Mouse (Mus musculus): Measurements from ENCODE around the gene Rlbp1.

Rlbp1 gene

DNA sequence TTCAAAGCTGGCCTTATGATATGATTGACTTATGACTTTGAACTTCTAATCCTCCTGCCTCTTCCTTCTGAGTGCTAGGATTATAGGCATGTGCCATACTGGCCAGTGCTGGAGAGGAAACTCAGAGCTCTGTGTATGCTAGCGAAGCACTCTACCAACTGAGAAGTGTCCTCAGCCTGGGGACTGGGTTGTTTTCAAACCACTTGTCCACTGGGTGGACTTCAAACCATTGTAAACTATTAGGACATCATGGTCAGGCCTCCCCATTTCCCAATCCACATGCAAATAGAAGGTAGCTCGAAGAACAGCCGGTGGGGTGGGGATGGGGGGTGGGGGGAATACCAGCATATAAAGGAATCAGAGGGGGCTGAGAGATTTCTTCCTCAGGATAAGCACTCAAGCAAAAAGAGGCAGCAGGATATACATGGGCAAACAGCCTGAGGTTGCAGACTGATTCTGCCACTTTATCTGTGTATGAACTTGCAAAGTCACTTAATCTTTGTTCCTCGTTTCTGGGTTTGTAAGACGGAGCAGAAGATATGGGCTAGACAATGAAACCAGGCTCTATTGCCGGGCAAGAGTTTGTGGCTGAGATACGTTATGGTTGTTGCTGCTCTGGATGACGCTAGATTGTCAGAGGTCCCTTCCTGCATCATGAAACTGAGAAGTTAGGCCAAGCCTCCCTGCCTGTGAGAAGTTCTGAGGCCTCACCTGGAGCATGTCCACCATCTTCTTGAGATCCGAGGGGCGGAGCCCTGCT lies 10.2 kb downstream of the Rlbp1 start:
- DNase-seq (ENCODE audit: low spot score) = no peak

- DNase-seq (ENCODE audit: low spot score) = no peak
Observed at GRCm38 (mm10) chr7:79375594-79375993, 11.3 kb downstream of the Rlbp1 start.

DNA sequence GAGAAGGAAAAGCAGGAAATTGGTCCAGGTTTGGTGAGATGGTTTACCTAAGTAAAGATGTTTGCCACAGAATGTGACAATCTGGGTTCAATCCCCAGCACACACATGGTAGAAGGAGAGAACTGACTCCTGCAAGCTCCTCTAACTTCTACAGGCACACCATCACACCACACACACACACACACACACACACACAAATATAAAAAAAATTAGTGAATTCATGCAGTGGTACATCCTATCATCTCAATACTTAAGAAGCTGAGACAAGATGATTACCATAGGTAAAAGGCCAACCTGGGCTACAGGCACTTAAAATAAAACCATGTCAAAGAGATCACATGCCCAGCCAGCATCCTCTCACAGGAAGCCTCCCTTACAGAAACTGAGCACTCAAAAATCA lies 12.8 kb downstream of the Rlbp1 start:
- DNase-seq (ENCODE audit: low spot score) = no peak

DNA sequence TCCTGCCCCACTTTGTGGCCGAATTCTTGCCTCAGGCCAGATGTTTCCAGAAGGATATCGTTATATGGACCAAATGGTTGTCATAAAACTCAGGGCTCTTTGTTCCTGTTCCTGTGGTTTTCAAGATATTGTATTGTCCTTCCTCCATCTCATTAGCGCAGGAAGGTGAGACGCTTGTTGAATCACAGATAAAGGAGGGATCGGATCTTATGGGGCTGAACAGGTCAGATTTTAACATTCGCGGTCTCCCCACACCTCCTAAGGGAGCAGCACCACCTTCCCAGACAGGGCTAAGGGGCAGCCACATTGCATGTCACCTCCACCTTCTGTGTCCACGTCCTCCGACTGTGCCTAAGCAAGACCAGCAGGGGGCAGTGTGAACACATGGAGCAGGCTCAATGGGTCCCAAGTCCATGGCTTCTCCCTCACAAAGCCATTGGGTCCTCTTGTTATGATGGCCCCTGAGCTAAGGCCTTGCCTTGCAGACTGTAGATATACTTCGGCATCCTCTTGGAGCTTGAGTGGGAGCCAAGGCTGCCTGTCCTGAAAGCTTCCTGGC lies 15.4 kb downstream of the Rlbp1 start:
- peak; percentile 91 for DNase-seq (ENCODE audit: low spot score)

DNA sequence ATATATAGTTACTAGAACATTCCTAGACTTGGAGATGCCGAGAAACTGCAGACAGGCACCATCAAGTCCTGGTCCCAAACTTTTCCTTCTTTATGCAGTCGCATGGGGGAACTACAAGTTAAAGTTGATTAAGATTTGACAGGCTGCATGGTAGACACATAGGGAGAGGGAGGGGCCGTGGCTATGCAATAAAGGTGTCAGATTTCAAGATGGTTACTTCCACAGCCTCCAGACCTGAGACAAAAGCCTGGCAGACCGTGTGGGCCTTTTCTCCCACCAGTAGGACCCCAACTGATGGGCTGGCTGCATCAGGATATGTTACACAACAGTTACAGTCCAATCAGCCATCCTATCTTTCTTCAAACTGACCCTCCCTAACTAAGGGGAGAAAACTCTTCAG lies 17.4 kb downstream of the Rlbp1 start:
- no peak for DNase-seq (ENCODE audit: low spot score)

DNA sequence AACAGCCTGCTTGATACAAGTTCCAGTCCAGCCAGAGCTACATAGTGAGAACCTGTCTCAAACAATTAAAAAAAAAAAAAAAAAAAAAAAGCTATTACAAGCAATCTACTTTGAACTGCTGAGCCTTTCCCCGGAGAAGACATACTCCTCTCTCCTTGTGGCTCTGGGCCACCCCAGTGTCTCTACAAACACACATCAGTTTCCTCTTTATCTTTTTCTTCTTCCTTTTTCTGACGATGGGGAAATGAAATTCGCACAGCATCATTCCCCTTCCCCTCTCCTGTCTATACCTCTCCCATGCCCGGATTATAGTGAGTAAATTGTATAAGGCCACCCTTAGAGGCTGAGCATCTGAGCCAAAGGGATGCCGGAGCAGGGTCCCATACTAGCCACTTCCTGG lies 18.2 kb downstream of the Rlbp1 start:
- no peak for DNase-seq (ENCODE audit: low spot score)

GRCm38 (mm10) chr7:79363370-79364043 lies 23.3 kb downstream of the Rlbp1 start:
- DNase-seq (ENCODE audit: low spot score) = no peak

DNA sequence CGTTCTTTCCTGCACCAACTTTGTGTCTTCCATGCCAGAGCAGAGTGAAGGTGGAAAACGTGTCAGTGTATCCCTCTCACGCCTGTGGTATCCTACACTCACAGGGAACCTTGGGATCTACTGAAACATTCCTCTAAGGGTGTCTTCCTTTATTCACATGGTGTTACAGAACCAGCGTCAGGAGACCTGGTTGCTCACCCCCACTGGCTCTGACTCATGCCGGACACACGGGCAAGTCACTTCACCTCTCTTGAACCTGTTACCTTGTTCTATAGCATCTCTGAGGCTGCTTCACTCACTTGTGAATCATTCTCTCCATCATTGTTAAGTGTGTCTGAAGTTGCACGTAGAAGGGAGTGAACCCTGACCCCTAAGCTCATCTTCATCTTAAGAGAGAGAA lies 24.0 kb downstream of the Rlbp1 start:
- DNase-seq (ENCODE audit: low spot score) = no peak

DNA sequence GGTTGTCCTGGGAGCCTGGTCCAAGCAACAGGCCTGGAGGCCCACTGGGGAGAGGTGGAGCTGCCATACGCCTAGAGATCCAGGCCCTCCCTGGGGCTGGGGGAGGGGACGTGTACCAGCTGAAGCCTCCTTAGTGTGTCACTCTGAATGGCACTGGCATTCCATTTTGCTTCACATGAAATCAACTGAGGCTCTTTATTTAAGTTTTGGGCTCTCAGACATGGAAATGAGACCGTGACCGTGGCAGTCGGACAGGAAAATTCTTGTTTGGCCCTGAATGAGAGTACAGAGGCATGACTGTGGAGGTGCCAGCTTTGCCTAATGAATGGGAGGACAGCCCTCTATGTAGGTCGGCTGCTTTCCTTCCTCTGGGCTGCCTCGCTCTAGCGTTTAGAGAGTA lies 24.6 kb downstream of the Rlbp1 start:
- DNase-seq (ENCODE audit: low spot score) = no peak

DNA sequence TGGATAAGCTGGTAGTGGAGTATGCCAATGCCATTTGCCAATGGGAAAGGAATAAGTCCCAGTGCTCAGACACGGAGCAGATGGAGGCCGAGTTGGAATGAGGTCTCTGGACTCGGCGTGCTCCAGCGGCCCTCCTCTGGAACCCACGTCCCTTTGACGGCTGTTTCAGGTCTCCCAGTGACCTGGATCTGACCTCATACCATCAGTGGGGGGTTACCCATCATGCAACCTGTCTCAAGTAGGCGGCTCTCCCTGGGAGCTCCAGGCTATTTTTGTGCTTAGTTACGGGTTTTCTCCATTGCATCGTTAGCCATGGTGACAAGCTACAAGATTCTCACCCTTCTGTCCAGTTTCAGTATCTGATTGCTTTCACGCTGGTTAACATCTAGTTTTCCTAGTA lies 26.8 kb downstream of the Rlbp1 start:
- DNase-seq (ENCODE audit: low spot score) = no peak

- DNase-seq (ENCODE audit: low spot score) = no peak
Observed at GRCm38 (mm10) chr7:79359183-79359435, 27.7 kb downstream of the Rlbp1 start.

DNA sequence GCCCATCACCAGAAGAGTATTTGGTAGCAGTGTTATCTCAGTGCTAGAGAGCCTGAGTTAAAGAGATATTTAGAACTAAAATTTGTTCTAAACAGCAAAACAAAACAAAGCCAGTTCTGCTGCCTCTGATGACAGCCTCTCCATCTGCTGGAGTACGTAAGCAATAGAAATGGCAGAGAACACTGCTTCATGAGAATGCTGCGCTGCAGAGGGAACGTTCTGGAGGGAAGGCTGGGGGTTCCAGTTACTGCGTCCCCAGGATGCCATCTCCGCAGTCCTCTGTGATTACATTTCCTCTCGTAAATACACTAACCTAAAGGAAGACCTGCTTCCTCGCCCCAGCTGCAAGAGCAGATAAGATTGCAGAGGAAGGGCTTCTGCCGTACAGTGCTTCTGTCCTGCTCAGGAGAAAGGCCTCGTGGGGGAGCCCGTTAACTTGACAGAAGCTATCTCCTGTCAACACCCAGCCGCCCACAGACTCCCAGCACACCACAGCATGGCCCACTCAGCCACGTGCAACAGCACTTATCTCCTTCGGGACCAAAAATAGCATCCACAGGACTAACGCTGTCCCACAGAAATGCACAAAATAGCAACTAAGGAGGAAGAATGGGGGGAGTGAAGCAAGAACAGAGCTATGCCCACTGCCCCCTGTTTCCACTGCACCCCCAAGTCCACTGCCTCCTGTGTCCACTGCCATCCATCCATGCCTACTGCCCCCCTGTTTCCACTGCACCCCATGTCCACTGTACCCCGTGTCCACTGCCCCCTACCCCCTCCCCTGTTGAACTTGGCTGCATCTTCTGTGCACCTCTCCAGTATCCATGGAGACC lies 28.3 kb downstream of the Rlbp1 start:
- peak; percentile 57 for DNase-seq (ENCODE audit: low spot score)

DNA sequence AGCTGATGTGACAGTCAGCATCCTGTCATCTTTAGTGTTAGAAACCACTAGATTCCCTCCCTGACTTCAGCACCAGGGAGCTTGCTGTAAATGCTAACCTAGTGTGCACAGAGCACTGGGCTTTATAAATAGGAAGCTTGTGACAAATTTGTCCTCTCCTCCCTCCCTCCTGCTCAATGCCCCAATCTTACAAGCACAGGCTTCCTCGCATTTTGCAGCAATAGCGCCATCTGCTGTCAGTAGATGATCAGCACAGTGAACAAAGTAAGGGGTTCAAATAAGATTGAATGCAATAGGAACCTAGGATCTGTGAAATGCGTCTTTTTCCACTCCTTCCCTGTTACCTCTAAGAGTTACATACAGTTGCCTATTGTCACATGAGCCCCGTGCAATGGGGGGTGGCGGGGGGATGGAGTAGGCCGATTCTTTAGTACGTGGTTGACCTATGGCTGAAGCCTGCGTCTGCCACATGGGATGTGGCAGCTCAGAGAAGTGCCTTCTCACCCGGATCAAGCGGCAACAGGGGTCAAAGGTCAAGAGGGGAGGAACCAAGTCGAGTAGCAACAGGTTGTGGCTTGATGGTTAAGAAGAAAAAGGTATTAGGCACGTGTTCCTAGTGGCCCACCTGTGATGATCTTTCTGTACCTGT lies 37.0 kb downstream of the Rlbp1 start:
- peak; percentile 78 for DNase-seq (ENCODE audit: low spot score)

DNA sequence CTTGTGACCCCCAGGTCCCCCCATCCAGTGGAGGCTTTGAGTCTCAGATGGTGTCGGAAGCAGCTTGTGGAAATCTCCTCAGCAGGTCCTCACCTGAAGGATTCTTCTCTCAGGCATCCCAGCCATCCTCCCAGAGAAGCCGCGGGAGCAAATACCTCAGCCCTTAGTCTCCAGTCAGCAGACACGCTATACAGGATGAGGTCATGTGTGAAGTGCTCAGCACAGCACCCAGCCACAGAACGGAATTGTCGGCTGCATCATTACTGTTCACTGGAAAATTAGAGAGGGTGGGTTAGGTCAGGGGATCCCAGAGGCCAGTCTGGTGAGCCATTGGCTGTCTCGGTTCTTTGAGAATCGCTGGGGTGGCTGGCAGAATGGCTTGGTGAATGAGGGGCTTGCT lies 38.0 kb downstream of the Rlbp1 start:
- DNase-seq (ENCODE audit: low spot score) = no peak

GRCm38 (mm10) chr7:79347108-79347813 lies 39.6 kb downstream of the Rlbp1 start:
- DNase-seq (ENCODE audit: low spot score) = no peak

DNA sequence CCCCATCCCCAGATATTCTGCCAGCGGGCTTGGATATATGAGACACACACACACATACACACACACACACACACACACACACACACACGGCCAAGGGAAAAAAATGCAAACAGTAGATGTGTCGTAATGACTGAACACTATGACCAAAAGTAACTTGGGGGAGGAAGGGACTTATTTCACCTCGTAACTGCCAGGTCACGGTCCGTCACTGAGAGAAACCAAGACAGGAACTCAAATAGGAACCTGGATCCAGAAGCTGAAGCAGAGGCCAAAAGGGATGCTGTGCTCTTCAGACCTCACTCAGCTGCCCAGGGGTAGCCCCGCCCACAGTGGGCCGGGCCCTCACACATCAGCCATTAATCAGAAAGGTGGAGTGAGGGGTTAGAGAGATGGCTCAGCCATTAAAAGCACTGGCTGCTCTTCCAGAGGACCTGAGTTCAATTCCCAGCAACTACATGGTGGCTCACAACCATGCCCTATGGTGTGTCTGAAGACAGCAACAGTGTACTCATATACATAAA lies 40.2 kb downstream of the Rlbp1 start:
- DNase-seq (ENCODE audit: low spot score) = no peak

- peak; percentile 83 for DNase-seq (ENCODE audit: low spot score)
Observed at GRCm38 (mm10) chr7:79345902-79346301, 40.9 kb downstream of the Rlbp1 start.

DNA sequence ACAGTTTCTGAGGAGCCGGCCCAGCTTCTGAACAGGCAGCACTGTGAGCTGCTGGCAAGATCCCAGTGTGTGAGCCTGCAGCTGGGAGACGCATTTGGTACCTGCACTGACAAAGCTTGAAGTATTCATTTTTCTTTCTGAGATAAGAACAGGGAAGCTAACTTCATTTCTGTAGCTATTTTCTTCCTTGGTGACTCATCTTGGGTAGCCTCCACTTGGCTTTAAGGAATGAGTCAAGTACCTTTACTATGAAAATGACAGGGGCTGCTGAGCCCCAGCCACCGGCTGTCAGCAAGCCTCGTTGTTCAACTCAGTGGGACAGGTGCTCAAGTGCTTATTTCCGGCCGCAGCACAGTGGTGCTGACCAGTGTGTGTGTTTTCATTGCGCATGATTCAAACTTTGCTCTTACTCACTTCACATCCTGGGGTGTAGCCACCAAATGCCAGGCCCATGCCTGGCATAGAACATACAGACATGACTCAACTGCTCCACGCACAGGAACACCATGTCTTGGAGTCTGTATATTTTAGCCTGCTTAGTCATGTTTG lies 50.4 kb downstream of the Rlbp1 start:
- DNase-seq (ENCODE audit: low spot score) = no peak

DNA sequence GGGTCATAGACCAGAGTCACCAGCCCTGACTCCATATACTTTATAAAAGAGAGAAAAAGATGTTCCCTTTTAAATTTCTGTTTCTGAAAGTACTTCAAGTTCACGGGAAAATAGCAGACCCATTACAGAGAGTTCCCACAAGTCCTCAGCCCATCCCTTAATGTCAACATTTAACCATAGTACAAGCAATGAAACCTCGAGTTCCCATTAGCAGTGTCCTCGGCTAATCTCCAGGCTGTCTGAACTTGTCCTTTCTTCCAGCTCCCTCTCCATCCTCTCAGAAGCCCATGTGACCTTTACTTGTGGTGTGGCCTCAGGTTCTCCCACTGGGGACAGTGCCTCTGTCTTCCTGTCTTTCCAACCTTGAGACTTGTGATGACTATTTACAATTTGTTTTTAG lies 53.4 kb downstream of the Rlbp1 start:
- DNase-seq (ENCODE audit: low spot score) = no peak

DNA sequence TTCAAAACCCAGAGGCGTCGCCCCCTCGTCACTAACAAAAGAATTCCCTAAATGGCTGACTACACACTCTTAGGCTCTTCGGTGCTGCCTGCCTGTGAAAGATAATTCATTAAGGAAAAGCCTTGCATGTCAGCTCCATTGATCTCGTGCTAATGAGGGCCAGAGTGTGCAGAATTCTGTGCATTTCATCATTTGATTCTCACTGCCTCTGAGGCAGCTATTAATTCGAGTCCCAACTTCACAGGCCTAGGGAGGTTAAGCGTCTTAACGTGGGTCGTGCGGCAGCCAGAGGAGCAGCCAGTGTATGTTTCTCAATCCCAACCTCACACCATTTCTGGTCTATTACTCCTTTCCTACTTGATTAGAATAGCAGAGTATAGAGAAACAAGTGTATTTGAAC lies 55.7 kb downstream of the Rlbp1 start:
- no peak for DNase-seq (ENCODE audit: low spot score)

GRCm38 (mm10) chr7:79328769-79329168 lies 58.1 kb downstream of the Rlbp1 start:
- no peak for DNase-seq (ENCODE audit: low spot score)
